Comparison of ENCODE assay signal across 15 mouse cellular contexts in the genomic region with DNA sequence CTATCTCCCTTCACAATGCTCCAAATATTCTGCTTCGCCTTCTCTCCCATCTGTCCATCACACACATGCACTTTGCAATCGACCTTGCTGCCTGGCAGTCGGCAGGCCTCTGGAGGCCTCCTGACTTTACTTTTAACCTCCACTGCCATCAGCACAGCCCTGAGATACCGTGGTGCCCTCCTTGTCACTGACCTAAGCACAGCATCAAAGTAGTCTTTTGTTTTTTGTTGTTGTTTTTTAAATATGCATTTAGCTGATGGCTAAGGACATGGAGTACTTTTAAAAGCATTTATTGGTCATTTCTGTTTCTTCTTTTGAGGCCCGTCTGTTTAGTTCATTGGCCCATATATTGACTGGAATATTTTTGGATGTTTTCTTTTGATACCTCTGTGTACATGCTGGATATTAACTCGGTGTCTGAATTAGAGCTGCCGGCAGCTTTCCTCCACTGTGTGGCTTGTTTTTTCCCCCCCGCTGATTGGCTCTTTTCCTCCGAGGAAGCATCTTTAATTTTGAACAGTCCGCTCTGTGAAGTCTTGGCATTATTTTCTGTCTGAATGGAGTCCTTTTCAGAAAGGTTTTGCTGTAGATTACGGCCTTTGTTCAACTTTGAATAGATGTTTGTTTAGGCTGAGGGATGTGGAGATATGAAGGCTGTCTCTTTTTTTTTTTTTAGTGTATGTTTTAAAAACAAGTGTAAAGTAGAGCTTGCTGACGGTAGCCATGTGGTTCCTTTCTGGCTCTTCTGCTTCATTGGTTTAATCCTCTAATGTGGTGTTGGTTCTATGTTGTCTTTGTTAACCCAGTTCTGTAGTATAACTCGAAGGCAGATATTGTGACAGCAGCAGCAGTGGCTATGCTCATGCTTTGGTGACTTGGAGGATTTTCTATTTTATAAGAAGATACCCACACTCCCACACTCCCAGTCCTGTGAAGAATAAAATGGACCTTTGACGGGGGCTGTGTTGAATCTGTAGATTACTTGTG.
A peak's percentile ranks its signal among the peaks of the same experiment; 100 is the strongest.
DNase-seq lines count a peak whose midpoint lies in the region; ATAC-seq lines count a peak whose summit lies in the region.
"Had no signal": no experiment of that assay in that cellular context is flagged by ENCODE, and none has a peak within 500 bp of the region (broad histone marks: within the 10 kb centered on the region; RNA-seq: fewer than 3 reads in every experiment).

No protein-coding gene starts in this region.

- no peak overlapping the region for H3K9ac ChIP-seq in hindbrain, embryonic 11.5 days (ENCODE audit: low read depth, low read length)
- H3K9ac ChIP-seq in hindbrain, embryonic 14.5 days = no peak overlapping the region
- H3K9ac ChIP-seq in midbrain, embryonic 16.5 days (ENCODE audit: low read depth, low read length) = no peak overlapping the region
- H3K9ac ChIP-seq: liver, embryonic 13.5 days had no signal

- 50% methylated on average over 14 of the region's 14 CpGs for WGBS in hindbrain, embryonic 11.5 days
- 53% methylated on average over 14 of the region's 14 CpGs for WGBS in hindbrain, embryonic 10.5 days
- WGBS in forebrain, embryonic 10.5 days = 41% methylated on average over 14 of the region's 14 CpGs
- 27% methylated on average over 14 of the region's 14 CpGs for whole genome bisulfite sequencing in hindbrain, embryonic 14.5 days
- 18% methylated on average over 14 of the region's 14 CpGs for WGBS in midbrain, embryonic 16.5 days

- H3K27me3 ChIP-seq in hindbrain, embryonic 11.5 days (ENCODE audit: control insufficient read depth, insufficient read depth, low read length) = no peaks in the 10 kb centered on the region
- H3K27me3 ChIP-seq in hindbrain, embryonic 10.5 days (ENCODE audit: insufficient read depth, poor library complexity, severe bottlenecking) = no peaks in the 10 kb centered on the region; the same call in 1 of the 2 replicates
- peaks cover 8% of the 10 kb centered on the region; the same call in 1 of the 2 replicates for H3K27me3 ChIP-seq in forebrain, embryonic 10.5 days (ENCODE audit: poor library complexity, severe bottlenecking)
- no peaks in the 10 kb centered on the region for H3K27me3 ChIP-seq in hindbrain, embryonic 14.5 days (ENCODE audit: control insufficient read depth, insufficient read depth, low read length)
- no peaks in the 10 kb centered on the region for H3K27me3 ChIP-seq in midbrain, embryonic 16.5 days (ENCODE audit: control insufficient read depth, insufficient read depth, low read depth, low read length)
- H3K27me3 ChIP-seq: liver, embryonic 13.5 days had no signal

- no peak overlapping the region for H3K4me2 ChIP-seq in hindbrain, embryonic 11.5 days (replicated peaks; ENCODE audit: low read depth, low read length)
- peak overlapping the region; percentile 6 for H3K4me2 ChIP-seq in hindbrain, embryonic 14.5 days (replicated peaks)
- H3K4me2 ChIP-seq in midbrain, embryonic 16.5 days (ENCODE audit: low read length) = peak overlapping the region; percentile 37
- H3K4me2 ChIP-seq: liver, embryonic 13.5 days had no signal

- H3K9me3 ChIP-seq in hindbrain, embryonic 11.5 days (ENCODE audit: control insufficient read depth, low read length) = no peaks in the 10 kb centered on the region
- H3K9me3 ChIP-seq in hindbrain, embryonic 10.5 days = no peaks in the 10 kb centered on the region
- no peaks in the 10 kb centered on the region for H3K9me3 ChIP-seq in forebrain, embryonic 10.5 days
- H3K9me3 ChIP-seq in hindbrain, embryonic 14.5 days (ENCODE audit: control insufficient read depth, low read length) = no peaks in the 10 kb centered on the region
- no peaks in the 10 kb centered on the region for H3K9me3 ChIP-seq in midbrain, embryonic 16.5 days (replicated peaks; ENCODE audit: control insufficient read depth, low read length, poor library complexity, severe bottlenecking)
- H3K9me3 ChIP-seq: liver, embryonic 13.5 days had no signal

- no peak overlapping the region for H3K27ac ChIP-seq in hindbrain, embryonic 11.5 days (ENCODE audit: low read depth, low read length)
- no peak overlapping the region for H3K27ac ChIP-seq in hindbrain, embryonic 10.5 days
- peak overlapping the region; percentile 60 for H3K27ac ChIP-seq in forebrain, embryonic 10.5 days
- H3K27ac ChIP-seq in hindbrain, embryonic 14.5 days = no peak overlapping the region
- no peak overlapping the region for H3K27ac ChIP-seq in midbrain, embryonic 16.5 days (ENCODE audit: low read length)
- H3K27ac ChIP-seq: liver, embryonic 13.5 days had no signal

- peak; percentile 46 for ATAC-seq in hindbrain, embryonic 11.5 days (ENCODE audit: low FRiP score)
- peak; percentile 47; the same call in 1 of the 2 replicates for ATAC-seq in hindbrain, embryonic 14.5 days (ENCODE audit: low FRiP score)
- peak; percentile 73; the same call in 1 of the 2 replicates for ATAC-seq in midbrain, embryonic 16.5 days
- ATAC-seq: lung, postnatal 0 days had no signal

- H3K4me3 ChIP-seq in hindbrain, embryonic 11.5 days (ENCODE audit: low read depth, low read length) = no peak overlapping the region
- H3K4me3 ChIP-seq in hindbrain, embryonic 10.5 days = no peak overlapping the region
- no peak overlapping the region for H3K4me3 ChIP-seq in forebrain, embryonic 10.5 days
- H3K4me3 ChIP-seq in hindbrain, embryonic 14.5 days (replicated peaks; ENCODE audit: low read length) = no peak overlapping the region
- no peak overlapping the region for H3K4me3 ChIP-seq in midbrain, embryonic 16.5 days (ENCODE audit: low read depth, low read length)
- H3K4me3 ChIP-seq: liver, embryonic 13.5 days had no signal

- DNase-seq in hindbrain, embryonic 11.5 days (ENCODE audit: low spot score) = peak; percentile 17
- no peak for DNase-seq in hindbrain, embryonic 10.5 days (ENCODE audit: low spot score)
- DNase-seq in forebrain, embryonic 10.5 days (ENCODE audit: extremely low spot score, low spot score) = no peak
- peak; percentile 27 for DNase-seq in hindbrain, embryonic 14.5 days (ENCODE audit: low spot score)
- DNase-seq in heart, postnatal 4 days = no peak
- no peak for DNase-seq in urinary bladder, postnatal 36 days (ENCODE audit: low spot score in 2 of 2)
- DNase-seq in ovary, postnatal 36 days (ENCODE audit: low spot score) = no peak
- DNase-seq: cerebellum, adult 11 months; kidney, postnatal 10 days; liver, embryonic 13.5 days; right cerebral cortex, postnatal 25 days; thymus, adult 2 months had no signal

- no peaks in the 10 kb centered on the region for H3K4me1 ChIP-seq in hindbrain, embryonic 11.5 days (replicated peaks; ENCODE audit: control insufficient read depth, insufficient read depth, low read length)
- H3K4me1 ChIP-seq in hindbrain, embryonic 10.5 days (replicated peaks) = peaks cover 13% of the 10 kb centered on the region
- peaks cover 17% of the 10 kb centered on the region for H3K4me1 ChIP-seq in forebrain, embryonic 10.5 days
- 0 out of 2 replicates have a peak, but pooled peaks cover 8% of the 10 kb centered on the region for H3K4me1 ChIP-seq in hindbrain, embryonic 14.5 days (replicated peaks; ENCODE audit: control insufficient read depth, insufficient read depth, low read length)
- H3K4me1 ChIP-seq in midbrain, embryonic 16.5 days (ENCODE audit: control insufficient read depth, insufficient read depth, low read length) = peaks cover 5% of the 10 kb centered on the region; the same call in 1 of the 2 replicates
- H3K4me1 ChIP-seq: liver, embryonic 13.5 days had no signal

- no peaks in the 10 kb centered on the region for H3K36me3 ChIP-seq in hindbrain, embryonic 11.5 days (ENCODE audit: control insufficient read depth, insufficient read depth, low read length)
- H3K36me3 ChIP-seq in hindbrain, embryonic 10.5 days = no peaks in the 10 kb centered on the region
- H3K36me3 ChIP-seq in forebrain, embryonic 10.5 days (replicated peaks) = no peaks in the 10 kb centered on the region
- no peaks in the 10 kb centered on the region for H3K36me3 ChIP-seq in hindbrain, embryonic 14.5 days (replicated peaks; ENCODE audit: control insufficient read depth, insufficient read depth)
- H3K36me3 ChIP-seq in midbrain, embryonic 16.5 days (ENCODE audit: control insufficient read depth, insufficient read depth, low read length) = no peaks in the 10 kb centered on the region
- H3K36me3 ChIP-seq: G1E; liver, embryonic 13.5 days had no signal

Comparison
In these comparisons a context has a peak if more than half of its experiments do, and no peak if none do; other contexts are left out.
1. DNase-seq: peak in hindbrain, embryonic 11.5 days (single experiment) and hindbrain, embryonic 14.5 days (single experiment); none in hindbrain, embryonic 10.5 days (single experiment), forebrain, embryonic 10.5 days (single experiment), heart, postnatal 4 days (single experiment), urinary bladder, postnatal 36 days (0 of 2) and ovary, postnatal 36 days (single experiment).
2. Peak in every context shown above with its lines, with median percentiles within 50 percentile points of each other: ATAC-seq.